Mouse (Mus musculus) cortical plate, adult 2 months (tissue): ENCODE data around the gene Bbs9.

Source experiments
- CTCF ChIP-seq: fragments of 200-500 bp; IDR thresholded peaks from 2 replicates; pipeline ENCODE4 v1.5.1; 2011; ENCODE audit warnings: mild to moderate bottlenecking, control low read depth, low read length; ENCODE audit not compliant: insufficient read depth; ENCODE audit errors: extremely low read depth
- POLR2A ChIP-seq: fragments of 200-500 bp; IDR thresholded peaks from 2 replicates; pipeline ENCODE4 v1.6.1; 2011; ENCODE audit warnings: mild to moderate bottlenecking, low read length, control low read depth; ENCODE audit not compliant: insufficient read depth; ENCODE audit errors: extremely low read depth

- TF ChIP-seq POLR2A (no peak), CTCF (no peak)
These were observed 312.9 kb downstream of the Bbs9 start for GRCm38 (mm10) chr9:22788423-22788822.
